Mouse (Mus musculus): ENCODE results near the gene Ltv1.

DNA sequence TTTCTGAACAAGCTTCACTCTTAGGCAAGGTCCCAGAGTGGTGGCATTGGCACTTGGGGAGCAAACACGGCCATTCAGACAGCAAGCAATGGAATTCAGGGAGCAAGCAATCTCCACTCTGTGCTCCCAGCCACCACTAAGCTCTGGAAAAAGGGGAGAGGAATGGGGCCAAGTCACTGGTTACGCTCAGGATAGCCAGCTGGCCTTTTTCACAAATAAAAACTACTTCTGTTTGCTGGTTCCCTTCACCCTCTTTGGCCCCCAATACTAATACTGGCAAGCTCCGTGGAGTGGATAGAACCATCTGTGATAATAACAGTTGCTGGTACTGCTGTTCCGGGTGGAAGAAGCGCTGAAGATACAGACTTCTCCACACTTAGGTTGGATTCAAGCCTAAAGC is 41.6 kb downstream of the Ltv1 start:
- no peak for TF ChIP-seq CTCF (IDR thresholded peaks at IDR 0.05; ENCODE audit: control insufficient read depth, insufficient read depth, insufficient read length)
- no peak for TF ChIP-seq CEBPB (IDR thresholded peaks at IDR 0.05; ENCODE audit: low read depth)
- TF ChIP-seq MAX (IDR thresholded peaks at IDR 0.05) = no peak
- TF ChIP-seq MYOD1 (IDR thresholded peaks at IDR 0.05; ENCODE audit: control insufficient read depth, insufficient read length, low read depth) = no peak
- TF ChIP-seq USF1 (IDR thresholded peaks at IDR 0.05; ENCODE audit: low read depth) = no peak

Measured in C2C12 (cell line).